Mouse (Mus musculus) megakaryocyte progenitor cell, adult 5-6 weeks (primary cell): ENCODE data around the gene Gm1527. TPM values are rescaled to one million over a fixed set of nuclear protein-coding genes. Genes with fewer than 3 reads are reported as not detected.
A peak's percentile ranks its signal among the peaks of the same experiment; 100 is the strongest.
"Not testable (repeated sequence)": the region's sequence is repeated elsewhere in the genome, so short reads cannot be mapped to it uniquely, and the experiment has no call there.

ENCODE experiments used
- ATAC-seq: replicated peaks from 2 replicates; pipeline ENCODE4 v1.8.0; 2016; ENCODE audit warnings: mild to moderate bottlenecking, moderate TSS enrichment, inconsistent platforms; ENCODE audit not compliant: poor library complexity
- total RNA-seq, 2 experiments: library from RNA; stranded (forward) in 1 of 2; stranded (reverse) in 1 of 2; fragments of 157-497, 149-512 nt in 1 of 2; fragments of 200-1000 nt in 1 of 2; gene quantifications; 2 replicates each; pipeline versions ENCODE4 v1.2.3 to v1.2.4; 2015 to 2017

Gm1527 gene
- total RNA-seq (2015) (not detected in 2 replicates), total RNA-seq (2017) (not detected in 2 replicates)

DNA sequence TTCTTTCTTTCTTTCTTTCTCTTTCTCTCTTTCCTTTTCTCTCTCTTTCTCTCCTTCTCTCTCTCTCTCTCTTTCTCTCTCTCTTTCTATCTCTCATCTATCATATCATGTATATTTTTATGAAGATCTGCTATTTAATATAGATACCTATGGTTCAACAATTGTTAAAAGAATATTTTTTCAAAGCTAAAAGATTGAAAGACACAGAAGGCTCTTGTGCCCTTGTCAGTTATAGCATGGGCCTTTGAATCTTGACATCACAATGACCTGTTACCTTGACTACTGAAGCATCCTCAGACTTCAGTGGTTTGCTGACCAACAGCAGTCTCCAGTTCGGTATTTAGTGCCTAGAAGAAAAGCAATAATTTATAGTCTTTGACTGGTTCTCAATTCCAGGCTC, at the start of gene Gm1527:
TSS of gene Gm1527 (plus strand) at position 301 of the 400 bp plus-strand sequence.
- no peak for ATAC-seq

GRCm38 (mm10) chr3:28843231-28843630, 49.2 kb upstream of the Gm1527 start:
- no peak for ATAC-seq

- no peak for ATAC-seq
Measured at GRCm38 (mm10) chr3:28847115-28847514, 45.3 kb upstream of the Gm1527 start.

DNA sequence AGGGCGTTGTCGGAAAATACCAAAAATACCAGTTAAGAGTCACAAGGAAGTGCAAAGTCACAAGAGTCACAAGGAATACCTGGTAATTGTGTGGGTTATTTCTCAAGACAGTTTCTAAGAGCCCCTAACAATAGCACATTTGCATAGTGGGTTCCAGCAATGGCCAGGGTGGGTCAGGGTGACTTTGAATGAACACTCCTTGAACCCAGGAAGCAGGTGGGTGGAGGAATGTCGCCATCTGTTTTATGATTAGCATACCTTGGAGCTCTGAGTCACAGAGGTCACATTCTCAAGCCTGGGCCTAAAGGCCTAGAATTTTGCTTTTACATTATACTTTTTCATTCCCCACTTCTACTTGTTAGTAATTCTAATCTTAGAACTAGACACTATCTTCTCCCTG, 40.2 kb upstream of the Gm1527 start:
- ATAC-seq = not testable (repeated sequence)

DNA sequence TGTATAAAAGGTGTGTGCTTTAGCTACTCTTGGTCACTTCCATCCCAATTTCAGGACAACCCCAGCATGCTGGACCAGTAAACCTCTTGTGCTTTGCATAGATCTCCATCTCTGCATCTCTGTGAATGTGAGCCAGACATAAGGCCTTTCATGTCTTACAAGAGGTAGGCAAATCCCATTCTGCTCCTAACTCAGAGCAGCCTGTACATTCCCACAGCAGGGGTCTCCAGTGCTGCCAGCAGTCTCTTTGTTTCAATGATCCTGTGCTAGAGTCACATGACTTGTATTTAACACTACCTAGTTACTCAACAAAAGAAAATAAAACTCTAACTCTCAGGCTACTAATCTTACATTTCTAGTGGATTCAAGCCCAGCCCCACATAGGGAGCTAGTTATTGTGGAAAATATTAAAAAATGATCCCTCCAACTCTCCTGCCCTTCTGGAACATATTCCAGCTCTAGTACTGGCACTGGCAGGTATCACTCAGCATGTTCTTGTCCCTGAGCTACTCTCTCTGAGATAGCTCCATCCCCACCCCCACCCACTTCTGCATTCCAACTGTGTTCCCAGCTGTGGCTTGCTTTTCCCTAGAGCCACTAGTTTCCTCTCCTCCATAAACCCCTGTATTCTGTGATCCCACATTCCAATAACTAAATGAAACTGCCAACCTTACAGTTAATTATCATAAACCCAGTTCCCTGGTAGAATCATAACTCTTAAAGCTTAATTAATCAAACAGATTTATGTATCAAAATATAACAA, 32.6 kb upstream of the Gm1527 start:
- ATAC-seq = not testable (repeated sequence)

DNA sequence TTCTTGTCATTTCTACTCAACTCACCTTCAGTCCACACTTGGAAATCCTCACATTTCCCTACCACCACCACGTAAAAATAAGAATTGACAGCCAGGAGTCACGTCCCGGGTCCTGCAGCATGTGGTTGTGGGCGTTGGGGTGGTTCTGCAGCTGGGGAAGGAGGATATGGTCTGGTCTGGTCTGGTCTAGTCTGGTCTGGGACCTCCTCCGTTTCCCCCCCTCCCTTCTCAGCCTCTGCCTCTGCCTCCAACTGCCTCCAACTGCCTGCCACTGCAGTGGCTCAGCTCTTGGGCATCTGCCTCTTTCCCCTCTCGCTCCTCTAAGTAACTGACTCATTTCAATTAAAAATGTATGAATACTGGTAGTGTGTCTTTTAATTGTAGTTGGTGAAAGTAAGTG, 4.5 kb downstream of the Gm1527 start:
- ATAC-seq = not testable (repeated sequence)

GRCm38 (mm10) chr3:28965931-28966330, 73.5 kb downstream of the Gm1527 start:
- ATAC-seq = no peak

DNA sequence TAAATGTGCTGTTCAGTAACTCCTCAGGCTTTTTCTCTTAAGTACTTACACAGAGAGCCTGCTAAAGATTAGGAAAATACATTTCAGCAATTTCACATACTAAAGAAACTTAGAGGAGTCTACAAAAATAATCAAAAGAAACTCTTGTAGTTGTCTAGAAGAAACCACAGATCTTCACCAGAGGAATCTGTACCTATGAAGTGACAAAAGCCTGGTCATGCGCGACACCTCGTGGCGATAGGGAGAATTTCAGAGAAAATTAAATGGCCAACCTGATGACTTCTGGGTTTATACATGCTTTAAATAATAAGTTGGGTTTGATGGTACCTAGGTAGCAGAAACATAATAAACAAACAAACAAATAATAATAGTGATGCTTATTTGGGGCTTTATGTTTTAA, 76.4 kb downstream of the Gm1527 start:
- peak; percentile 91 for ATAC-seq

Other genes starting within 250 kb of the Gm1527 start
- not detected in 2 replicates for gene Slc2a2, start 194.7 kb upstream of the Gm1527 start, total RNA-seq (2015)
- not detected in 2 replicates for gene Slc2a2, start 194.7 kb upstream of the Gm1527 start, total RNA-seq (2017)
- 2.1 and 3.0 TPM in 2 replicates for gene Eif5a2, start 111.3 kb upstream of the Gm1527 start, total RNA-seq (2015)
- 1.4 and 2.5 TPM in 2 replicates for gene Eif5a2, start 111.3 kb upstream of the Gm1527 start, total RNA-seq (2017)
- gene Rpl22l1, start 87.2 kb upstream of the Gm1527 start, total RNA-seq (2015) = 915 and 1,007 TPM in 2 replicates
- gene Rpl22l1, start 87.2 kb upstream of the Gm1527 start, total RNA-seq (2017) = 102 and 149 TPM in 2 replicates
- not detected in 2 replicates for gene Egfem1, start 189.4 kb downstream of the Gm1527 start, total RNA-seq (2015)
- 0.25 TPM in 1 of 2 replicates, not detected in the other for gene Egfem1, start 189.4 kb downstream of the Gm1527 start, total RNA-seq (2017)